ENCODE assay signal across 27 mouse cellular contexts in the genomic region with DNA sequence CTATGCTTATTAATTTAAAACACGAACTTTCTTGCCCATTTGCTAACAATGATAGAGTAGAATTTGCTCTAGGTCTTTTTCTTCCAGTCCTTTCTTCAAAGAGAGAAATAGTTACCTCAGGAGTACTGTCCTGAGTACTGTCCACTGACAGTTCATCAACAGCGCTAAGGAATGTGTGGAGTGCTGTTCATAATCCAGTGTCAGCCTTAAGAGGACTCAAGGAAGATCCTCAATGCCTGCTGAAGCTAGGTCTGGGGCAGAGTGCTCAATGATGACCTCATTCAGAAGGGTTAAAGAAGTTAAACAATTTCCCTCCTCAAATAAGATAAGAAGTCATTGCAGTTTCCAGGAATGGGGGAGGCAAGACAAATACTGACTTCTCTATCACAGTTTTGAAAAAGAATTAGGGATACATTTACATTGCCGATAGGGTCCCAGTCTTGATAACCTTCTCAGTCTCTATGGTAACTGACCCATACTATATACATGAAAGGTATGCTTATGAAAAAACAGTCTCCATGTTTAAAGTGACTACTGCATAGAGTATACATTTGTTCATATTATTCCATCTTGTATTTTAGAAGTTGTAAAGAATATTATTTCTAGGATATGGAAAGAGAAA.
DNase-seq lines count a peak whose midpoint lies in the region; ATAC-seq and TF ChIP-seq lines count a peak whose summit lies in the region.
"Had no signal": no experiment of that assay in that cellular context is flagged by ENCODE, and none has a peak within 500 bp of the region (broad histone marks: within the 10 kb centered on the region; RNA-seq: fewer than 3 reads in every experiment).

No protein-coding gene starts in this region.

- 0 out of 2 replicates have a peak, but pooled peaks have one; percentile 52 for ATAC-seq in heart, embryonic 11.5 days (replicated peaks; ENCODE audit: insufficient number of reproducible peaks, low FRiP score, low TSS enrichment)
- no peak for ATAC-seq in heart, embryonic 12.5 days (ENCODE audit: insufficient number of reproducible peaks, low FRiP score)
- no peak for ATAC-seq in midbrain, embryonic 11.5 days (ENCODE audit: low FRiP score)
- no peak for ATAC-seq in midbrain, postnatal 0 days (ENCODE audit: low FRiP score)
- peak; percentile 91 for ATAC-seq in stomach, embryonic 16.5 days (ENCODE audit: insufficient read depth, low FRiP score)
- no peak for ATAC-seq in forebrain, embryonic 11.5 days (replicated peaks; ENCODE audit: low FRiP score)
- ATAC-seq: activated CD4-positive, CD25-positive, alpha-beta regulatory T cell, adult 4 months; CD4-positive, CD25-positive, alpha-beta regulatory T cell, adult 4 months; forebrain, embryonic 14.5 days; forebrain, embryonic 16.5 days; Patski had no signal

- H3K4me1 ChIP-seq in heart, embryonic 11.5 days (ENCODE audit: control insufficient read depth, insufficient read depth, low read length) = no peaks in the 10 kb centered on the region
- no peaks in the 10 kb centered on the region for H3K4me1 ChIP-seq in heart, embryonic 12.5 days (replicated peaks)
- no peaks in the 10 kb centered on the region for H3K4me1 ChIP-seq in midbrain, embryonic 11.5 days (ENCODE audit: control insufficient read depth, insufficient read depth, low read length)
- no peaks in the 10 kb centered on the region for H3K4me1 ChIP-seq in midbrain, postnatal 0 days (ENCODE audit: insufficient read depth, low read length)
- H3K4me1 ChIP-seq in stomach, embryonic 16.5 days (ENCODE audit: control insufficient read depth, insufficient read depth, low read length) = no peaks in the 10 kb centered on the region
- no peaks in the 10 kb centered on the region for H3K4me1 ChIP-seq in forebrain, embryonic 11.5 days (replicated peaks; ENCODE audit: control insufficient read depth, insufficient read depth, low read length)
- H3K4me1 ChIP-seq: embryonic facial prominence, embryonic 12.5 days; forebrain, embryonic 12.5 days had no signal

- H3K27ac ChIP-seq in heart, embryonic 11.5 days (ENCODE audit: low read depth, low read length) = no peak overlapping the region
- no peak overlapping the region for H3K27ac ChIP-seq in heart, embryonic 12.5 days (ENCODE audit: poor library complexity, severe bottlenecking)
- no peak overlapping the region for H3K27ac ChIP-seq in midbrain, embryonic 11.5 days (ENCODE audit: low read depth, low read length)
- no peak overlapping the region for H3K27ac ChIP-seq in midbrain, postnatal 0 days (ENCODE audit: low read depth, low read length)
- H3K27ac ChIP-seq in stomach, embryonic 16.5 days (ENCODE audit: low read length) = no peak overlapping the region
- H3K27ac ChIP-seq in forebrain, embryonic 11.5 days (ENCODE audit: low read depth, low read length) = no peak overlapping the region
- H3K27ac ChIP-seq: embryonic facial prominence, embryonic 12.5 days; forebrain, embryonic 12.5 days had no signal

- peak; percentile 10 for DNase-seq in midbrain, embryonic 11.5 days (ENCODE audit: low spot score, missing footprints)
- no peak for DNase-seq in midbrain, postnatal 0 days (ENCODE audit: low spot score)
- DNase-seq in yolk sac, embryonic 10.5 days (ENCODE audit: low spot score) = peak; percentile 11
- no peak for DNase-seq in cerebellum, adult 18-20 months
- DNase-seq in forebrain, embryonic 11.5 days (ENCODE audit: low spot score) = no peak
- DNase-seq: adrenal gland, adult 8-10 months; adrenal gland, postnatal 14 days; adrenal gland, postnatal 36 days; B cell, adult 2 months; cerebellum, adult 11-12 months; cerebellum, adult 8-10 months; cerebellum, adult 9-11 months; cerebellum, postnatal 14 days; cerebellum, postnatal 36 days; embryo, embryonic 11 days had no signal

- 60% methylated on average over 3 of the region's 3 CpGs for WGBS in heart, embryonic 11.5 days (ENCODE audit: insufficient replicate concordance)
- WGBS in heart, embryonic 12.5 days = 54% methylated on average over 3 of the region's 3 CpGs
- 90% methylated on average over 3 of the region's 3 CpGs for WGBS in midbrain, embryonic 11.5 days
- 94% methylated on average over 3 of the region's 3 CpGs for WGBS in midbrain, postnatal 0 days
- 52% methylated on average over 3 of the region's 3 CpGs for WGBS in stomach, embryonic 16.5 days
- 90% methylated on average over 3 of the region's 3 CpGs for WGBS in forebrain, embryonic 11.5 days

- no peak overlapping the region for H3K9ac ChIP-seq in heart, embryonic 11.5 days (ENCODE audit: low read depth, low read length)
- H3K9ac ChIP-seq in heart, embryonic 12.5 days = no peak overlapping the region
- no peak overlapping the region for H3K9ac ChIP-seq in midbrain, embryonic 11.5 days (ENCODE audit: low read length)
- no peak overlapping the region for H3K9ac ChIP-seq in midbrain, postnatal 0 days (replicated peaks; ENCODE audit: low read length, poor library complexity, severe bottlenecking)
- H3K9ac ChIP-seq in stomach, embryonic 16.5 days (ENCODE audit: low read length) = no peak overlapping the region
- H3K9ac ChIP-seq in forebrain, embryonic 11.5 days (ENCODE audit: low read length) = no peak overlapping the region
- H3K9ac ChIP-seq: embryonic facial prominence, embryonic 12.5 days; forebrain, embryonic 12.5 days had no signal

- no peaks in the 10 kb centered on the region for H3K36me3 ChIP-seq in heart, embryonic 11.5 days (ENCODE audit: control insufficient read depth, insufficient read depth, low read length)
- H3K36me3 ChIP-seq in heart, embryonic 12.5 days = no peaks in the 10 kb centered on the region
- no peaks in the 10 kb centered on the region for H3K36me3 ChIP-seq in midbrain, embryonic 11.5 days (ENCODE audit: control insufficient read depth, insufficient read depth, low read length)
- H3K36me3 ChIP-seq in midbrain, postnatal 0 days (ENCODE audit: insufficient read depth, low read length) = no peaks in the 10 kb centered on the region
- H3K36me3 ChIP-seq in stomach, embryonic 16.5 days (ENCODE audit: control insufficient read depth, insufficient read depth, low read length) = no peaks in the 10 kb centered on the region
- no peaks in the 10 kb centered on the region for H3K36me3 ChIP-seq in forebrain, embryonic 11.5 days (ENCODE audit: control insufficient read depth, insufficient read depth, low read length)
- H3K36me3 ChIP-seq: embryonic facial prominence, embryonic 12.5 days; forebrain, embryonic 12.5 days; G1E had no signal

- no peak overlapping the region for H3K4me2 ChIP-seq in heart, embryonic 11.5 days
- no peak overlapping the region for H3K4me2 ChIP-seq in heart, embryonic 12.5 days
- no peak overlapping the region for H3K4me2 ChIP-seq in midbrain, embryonic 11.5 days
- H3K4me2 ChIP-seq in midbrain, postnatal 0 days (ENCODE audit: low read depth, low read length, poor library complexity, severe bottlenecking) = no peak overlapping the region
- H3K4me2 ChIP-seq in stomach, embryonic 16.5 days (ENCODE audit: low read depth, low read length) = no peak overlapping the region
- no peak overlapping the region for H3K4me2 ChIP-seq in forebrain, embryonic 11.5 days (ENCODE audit: low read depth, low read length, severe bottlenecking)
- H3K4me2 ChIP-seq: embryonic facial prominence, embryonic 12.5 days; forebrain, embryonic 12.5 days had no signal

- H3K27me3 ChIP-seq in heart, embryonic 11.5 days (ENCODE audit: control insufficient read depth, insufficient read depth, low read length) = no peaks in the 10 kb centered on the region
- no peaks in the 10 kb centered on the region for H3K27me3 ChIP-seq in heart, embryonic 12.5 days (replicated peaks)
- H3K27me3 ChIP-seq in midbrain, embryonic 11.5 days (ENCODE audit: control insufficient read depth, insufficient read depth, low read length) = no peaks in the 10 kb centered on the region
- no peaks in the 10 kb centered on the region for H3K27me3 ChIP-seq in midbrain, postnatal 0 days (ENCODE audit: insufficient read depth, low read length)
- no peaks in the 10 kb centered on the region for H3K27me3 ChIP-seq in stomach, embryonic 16.5 days (ENCODE audit: control insufficient read depth, insufficient read depth, low read length)
- H3K27me3 ChIP-seq in forebrain, embryonic 11.5 days (ENCODE audit: control insufficient read depth, insufficient read depth, low read length) = no peaks in the 10 kb centered on the region
- H3K27me3 ChIP-seq: CH12.LX; embryonic facial prominence, embryonic 12.5 days; forebrain, embryonic 12.5 days; Patski had no signal

- no peak for TF ChIP-seq CTCF in midbrain, postnatal 0 days (IDR thresholded peaks at IDR 0.05)

- H3K9me3 ChIP-seq in heart, embryonic 11.5 days (replicated peaks; ENCODE audit: control insufficient read depth, low read length) = no peaks in the 10 kb centered on the region
- H3K9me3 ChIP-seq in heart, embryonic 12.5 days (replicated peaks) = no peaks in the 10 kb centered on the region
- H3K9me3 ChIP-seq in midbrain, embryonic 11.5 days (ENCODE audit: control insufficient read depth, low read length) = no peaks in the 10 kb centered on the region
- no peaks in the 10 kb centered on the region for H3K9me3 ChIP-seq in midbrain, postnatal 0 days (ENCODE audit: low read length)
- no peaks in the 10 kb centered on the region for H3K9me3 ChIP-seq in stomach, embryonic 16.5 days (replicated peaks; ENCODE audit: control insufficient read depth, low read length)
- no peaks in the 10 kb centered on the region for H3K9me3 ChIP-seq in forebrain, embryonic 11.5 days (ENCODE audit: control insufficient read depth, low read length)
- H3K9me3 ChIP-seq: embryonic facial prominence, embryonic 12.5 days; forebrain, embryonic 12.5 days; G1E had no signal

- H3K4me3 ChIP-seq in heart, embryonic 11.5 days (ENCODE audit: low read depth, low read length) = no peak overlapping the region
- H3K4me3 ChIP-seq in heart, embryonic 12.5 days = no peak overlapping the region
- no peak overlapping the region for H3K4me3 ChIP-seq in midbrain, embryonic 11.5 days (ENCODE audit: low read depth, low read length)
- H3K4me3 ChIP-seq in midbrain, postnatal 0 days (ENCODE audit: low read depth, low read length) = no peak overlapping the region
- no peak overlapping the region for H3K4me3 ChIP-seq in stomach, embryonic 16.5 days (replicated peaks; ENCODE audit: low read length)
- H3K4me3 ChIP-seq in forebrain, embryonic 11.5 days (ENCODE audit: low read depth, low read length) = no peak overlapping the region
- H3K4me3 ChIP-seq: embryonic facial prominence, embryonic 12.5 days; forebrain, embryonic 12.5 days had no signal

Comparison
In these comparisons a context has a peak if more than half of its experiments do, and no peak if none do; other contexts are left out.
1. ATAC-seq: peak in heart, embryonic 11.5 days (single experiment) and stomach, embryonic 16.5 days (single experiment); none in heart, embryonic 12.5 days (single experiment), midbrain, embryonic 11.5 days (single experiment), midbrain, postnatal 0 days (single experiment) and forebrain, embryonic 11.5 days (single experiment).
2. DNase-seq: peak in midbrain, embryonic 11.5 days (single experiment) and yolk sac, embryonic 10.5 days (single experiment); none in midbrain, postnatal 0 days (single experiment), cerebellum, adult 18-20 months (0 of 2) and forebrain, embryonic 11.5 days (single experiment).